Mouse (Mus musculus) bone marrow macrophage, adult 2 months (primary cell): Measurements from ENCODE around the gene Isoc2b. TPM values are rescaled to one million over a fixed set of nuclear protein-coding genes. Genes with fewer than 3 reads are reported as not detected.
"Not testable (repeated sequence)": the region's sequence is repeated elsewhere in the genome, so short reads cannot be mapped to it uniquely, and the experiment has no call there.

Experiments
- H3K27ac ChIP-seq: 2 replicates; pipeline ENCODE4 v1.5.1; 2012; ENCODE audit warnings: low read depth, low read length; ENCODE audit not compliant: insufficient read depth
- H3K4me1 ChIP-seq: 2 replicates; pipeline ENCODE4 v1.6.1; 2012; ENCODE audit warnings: low read length; ENCODE audit not compliant: control insufficient read depth, insufficient read depth
- H3K4me3 ChIP-seq: 2 replicates; pipeline ENCODE4 v1.5.1; 2012; ENCODE audit warnings: mild to moderate bottlenecking, low read length, moderate library complexity; ENCODE audit not compliant: insufficient read depth
- CTCF ChIP-seq: IDR thresholded peaks from 2 replicates; pipeline ENCODE4 v1.5.1; 2012; ENCODE audit warnings: low read depth, mild to moderate bottlenecking, low read length, moderate library complexity
- POLR2A ChIP-seq: IDR thresholded peaks from 2 replicates; pipeline ENCODE4 v1.6.1; 2012; ENCODE audit warnings: mild to moderate bottlenecking, low read depth, low read length, borderline replicate concordance
- polyA plus RNA-seq: library from polyadenylated mRNA; stranded (reverse); fragments of >200 nt; gene quantifications from 2 replicates; pipeline ENCODE4 v1.2.4, GENCODE M21; 2012; ENCODE audit not compliant: missing spikeins, insufficient read depth, insufficient read length

Gene Isoc2b
- polyA plus RNA-seq, 1 experiment: 20.4 TPM

GRCm38 (mm10) chr7:4812303-4813104 lies 57.6 kb downstream of the Isoc2b start, which contains the start of gene Ube2s:
Ube2s (minus strand) TSS chr7:4812590.
- H3K4me3 ChIP-seq: peak within 1 kb of the TSS; percentile 88
- peak within 1 kb of the TSS; percentile 94 for H3K27ac ChIP-seq
- TF ChIP-seq CTCF (no peak), POLR2A (no peak)
- H3K4me1 ChIP-seq: peaks cover 11% of the 10 kb centered on the region

- H3K4me1 ChIP-seq: peaks cover 11% of the 10 kb centered on the region
- peak overlapping the region; percentile 58 for H3K27ac ChIP-seq
- TF ChIP-seq CTCF (no peak), POLR2A (no peak)
- peak overlapping the region; percentile 88 for H3K4me3 ChIP-seq
Observed at GRCm38 (mm10) chr7:4811842-4812302, 58.2 kb downstream of the Isoc2b start.

GRCm38 (mm10) chr7:4811131-4811530 lies 58.9 kb downstream of the Isoc2b start:
- H3K4me3 ChIP-seq: peak overlapping the region; percentile 88
- H3K27ac ChIP-seq, H3K4me1 ChIP-seq: not testable (repeated sequence)

GRCm38 (mm10) chr7:4806716-4807115 lies 63.3 kb downstream of the Isoc2b start:
- Histone ChIP-seq H3K27ac (no peak overlapping the region), H3K4me1 (peaks cover 8% of the 10 kb centered on the region), H3K4me3 (no peak overlapping the region)
- TF ChIP-seq POLR2A (no peak), CTCF (no peak)

- Histone ChIP-seq H3K4me3 (no peak overlapping the region), H3K27ac (no peak overlapping the region), H3K4me1 (no peaks in the 10 kb centered on the region)
- TF ChIP-seq POLR2A (no peak), CTCF (no peak)
Observed at GRCm38 (mm10) chr7:4802247-4802646, 67.8 kb downstream of the Isoc2b start.

- Histone ChIP-seq H3K27ac (no peak overlapping the region), H3K4me1 (peaks cover 4% of the 10 kb centered on the region; the same call in 1 of the 2 replicates), H3K4me3 (no peak overlapping the region)
- TF ChIP-seq POLR2A: no peak
- no peak for TF ChIP-seq CTCF
Observed at GRCm38 (mm10) chr7:4795767-4796433, 74.2 kb downstream of the Isoc2b start.

Other genes starting within 250 kb of the Isoc2b start
- gene Tmem86b, start 238.8 kb downstream of the Isoc2b start, polyA plus RNA-seq: 10.9 and 14.8 TPM in 2 replicates
- gene Ppp6r1, start 211.2 kb downstream of the Isoc2b start, polyA plus RNA-seq: 84.8 and 90.0 TPM in 2 replicates
- 24.7 and 26.7 TPM in 2 replicates for gene Hspbp1, start 185.2 kb downstream of the Isoc2b start, polyA plus RNA-seq
- gene Brsk1, start 179.7 kb downstream of the Isoc2b start, polyA plus RNA-seq: 0.64 TPM in 1 of 2 replicates, not detected in the other
- 33.6 and 36.4 TPM in 2 replicates for gene Tmem150b, start 145.0 kb downstream of the Isoc2b start, polyA plus RNA-seq
- 109 and 120 TPM in 2 replicates for gene Kmt5c, start 130.1 kb downstream of the Isoc2b start, polyA plus RNA-seq
- 8.0 and 8.1 TPM in 2 replicates for gene Cox6b2, start 117.2 kb downstream of the Isoc2b start, polyA plus RNA-seq
- not detected in 2 replicates for gene Fam71e2, start 99.0 kb downstream of the Isoc2b start, polyA plus RNA-seq
- gene Il11, start 87.4 kb downstream of the Isoc2b start, polyA plus RNA-seq: not detected in 2 replicates
- gene Tmem190, start 87.3 kb downstream of the Isoc2b start, polyA plus RNA-seq: not detected in 2 replicates
- 2.1 and 3.6 TPM in 2 replicates for gene Tmem238, start 80.6 kb downstream of the Isoc2b start, polyA plus RNA-seq
- 636 and 681 TPM in 2 replicates for gene Rpl28, start 77.4 kb downstream of the Isoc2b start, polyA plus RNA-seq
- 109 and 131 TPM in 2 replicates for gene Ube2s, start 57.7 kb downstream of the Isoc2b start, polyA plus RNA-seq
- not detected in 2 replicates for gene Shisa7, start 25.6 kb downstream of the Isoc2b start, polyA plus RNA-seq
- gene Isoc2a, start 6.9 kb upstream of the Isoc2b start, polyA plus RNA-seq: 15.5 and 16.4 TPM in 2 replicates
- gene Gm36210, start 36.3 kb upstream of the Isoc2b start, polyA plus RNA-seq: not detected in 2 replicates
- gene Zfp628, start 45.0 kb upstream of the Isoc2b start, polyA plus RNA-seq: 7.1 and 8.7 TPM in 2 replicates
- gene Nat14, start 51.8 kb upstream of the Isoc2b start, polyA plus RNA-seq: 0.78 and 1.6 TPM in 2 replicates
- gene Ssc5d, start 55.5 kb upstream of the Isoc2b start, polyA plus RNA-seq: 0.24 TPM in 1 of 2 replicates, not detected in the other
- 0.58 TPM in 1 of 2 replicates, not detected in the other for gene Sbk2, start 94.1 kb upstream of the Isoc2b start, polyA plus RNA-seq
- not detected in 2 replicates for gene Sbk3, start 100.9 kb upstream of the Isoc2b start, polyA plus RNA-seq
- gene Zfp579, start 125.9 kb upstream of the Isoc2b start, polyA plus RNA-seq: 33.6 and 34.6 TPM in 2 replicates
- 32.9 and 36.4 TPM in 2 replicates for gene Zfp524, start 144.2 kb upstream of the Isoc2b start, polyA plus RNA-seq
- gene Fiz1, start 144.4 kb upstream of the Isoc2b start, polyA plus RNA-seq: 20.5 and 23.6 TPM in 2 replicates
- not detected in 2 replicates for gene Gm44973, start 145.2 kb upstream of the Isoc2b start, polyA plus RNA-seq
- gene Zfp865, start 150.1 kb upstream of the Isoc2b start, polyA plus RNA-seq: 19.8 and 30.1 TPM in 2 replicates
- 0.43 and 0.61 TPM in 2 replicates for gene Ccdc106, start 150.3 kb upstream of the Isoc2b start, polyA plus RNA-seq
- not detected in 2 replicates for gene 4632433K11Rik, start 163.9 kb upstream of the Isoc2b start, polyA plus RNA-seq
- 2.6 and 3.8 TPM in 2 replicates for gene Zfp784, start 168.2 kb upstream of the Isoc2b start, polyA plus RNA-seq
- 6.1 and 7.7 TPM in 2 replicates for gene Zfp580, start 181.3 kb upstream of the Isoc2b start, polyA plus RNA-seq
- gene U2af2, start 191.9 kb upstream of the Isoc2b start, polyA plus RNA-seq: 151 and 160 TPM in 2 replicates
- gene Epn1, start 210.0 kb upstream of the Isoc2b start, polyA plus RNA-seq: 198 and 202 TPM in 2 replicates
- not detected in 2 replicates for gene Rfpl4, start 246.7 kb upstream of the Isoc2b start, polyA plus RNA-seq